Mouse (Mus musculus): Measurements from ENCODE around the gene Gnb1. TPM values are rescaled to one million over a fixed set of nuclear protein-coding genes. Genes with fewer than 3 reads are reported as not detected.

Gnb1 gene
- polyA plus RNA-seq, 1 experiment = 265 TPM

GRCm38 (mm10) chr4:155505671-155506295, 14.6 kb downstream of the Gnb1 start:
- peaks cover 100% of the 10 kb centered on the region for H3K79me2 ChIP-seq (ENCODE audit: control insufficient read depth, insufficient read depth)

GRCm38 (mm10) chr4:155508614-155509013, 17.5 kb downstream of the Gnb1 start:
- no peak for TF ChIP-seq MYOG (IDR thresholded peaks at IDR 0.05; ENCODE audit: control insufficient read depth in 1 of 3, insufficient read depth in 1 of 3, insufficient read length in 2 of 3, low read depth in 2 of 3)
- no peak for TF ChIP-seq TCF3 (IDR thresholded peaks at IDR 0.05; ENCODE audit: insufficient read length, low read depth)
- no peak for TF ChIP-seq USF1 (IDR thresholded peaks at IDR 0.05; ENCODE audit: low read depth)
- TF ChIP-seq MYOD1 (IDR thresholded peaks at IDR 0.05; ENCODE audit: control insufficient read depth in 1 of 3, insufficient read length in 2 of 3, low read depth in 2 of 3) = no peak
- no peak for TF ChIP-seq POLR2AphosphoS2 (IDR thresholded peaks at IDR 0.05; ENCODE audit: insufficient read length, low read depth)
- TF ChIP-seq TCF12 (IDR thresholded peaks at IDR 0.05; ENCODE audit: insufficient read depth, poor library complexity, severe bottlenecking) = no peak
- no peak for TF ChIP-seq MAX (IDR thresholded peaks at IDR 0.05; ENCODE audit: low read depth)
- TF ChIP-seq SRF (IDR thresholded peaks at IDR 0.05; ENCODE audit: control insufficient read depth, insufficient read length, low read depth) = no peak
- TF ChIP-seq POLR2A (IDR thresholded peaks at IDR 0.05; ENCODE audit: insufficient read length, low read depth) = no peak
- no peak for TF ChIP-seq E2F4 (IDR thresholded peaks at IDR 0.05; ENCODE audit: insufficient read depth)
- TF ChIP-seq CEBPB (IDR thresholded peaks at IDR 0.05; ENCODE audit: insufficient read depth, poor library complexity, severe bottlenecking) = no peak
- no peak for TF ChIP-seq REST (IDR thresholded peaks at IDR 0.05; ENCODE audit: insufficient read depth, insufficient read length)
- Histone ChIP-seq H3K27me3 (ENCODE audit: control insufficient read depth, insufficient read depth, insufficient read length) (no peaks in the 10 kb centered on the region), H3ac (ENCODE audit: control insufficient read depth, insufficient read length) (no peak overlapping the region)

More at GRCm38 (mm10) chr4:155505671-155506295, 14.6 kb downstream of the Gnb1 start:
- H3K27me3 ChIP-seq (ENCODE audit: control insufficient read depth, insufficient read depth, insufficient read length) = no peaks in the 10 kb centered on the region
- no peak overlapping the region for H3ac ChIP-seq (ENCODE audit: control insufficient read depth, insufficient read length)
- H3K4me3 ChIP-seq = no peak overlapping the region
- no peaks in the 10 kb centered on the region for H3K36me3 ChIP-seq (ENCODE audit: control insufficient read depth, insufficient read depth)
- no peak overlapping the region for H3K4me2 ChIP-seq (ENCODE audit: low read depth)
- TF ChIP-seq TCF3 (IDR thresholded peaks at IDR 0.05; ENCODE audit: insufficient read length, low read depth) (no peak), SRF (IDR thresholded peaks at IDR 0.05; ENCODE audit: control insufficient read depth, insufficient read length, low read depth) (no peak), MYOD1 (IDR thresholded peaks at IDR 0.05; ENCODE audit: control insufficient read depth in 1 of 3, insufficient read length in 2 of 3, low read depth in 2 of 3) (no peak), CEBPB (IDR thresholded peaks at IDR 0.05; ENCODE audit: insufficient read depth, poor library complexity, severe bottlenecking) (no peak), USF1 (IDR thresholded peaks at IDR 0.05; ENCODE audit: low read depth) (no peak), REST (IDR thresholded peaks at IDR 0.05; ENCODE audit: insufficient read depth, insufficient read length) (no peak), E2F4 (IDR thresholded peaks at IDR 0.05; ENCODE audit: insufficient read depth) (no peak), MAX (IDR thresholded peaks at IDR 0.05; ENCODE audit: low read depth) (no peak), POLR2A (IDR thresholded peaks at IDR 0.05; ENCODE audit: insufficient read length, low read depth) (no peak), MYOG (IDR thresholded peaks at IDR 0.05; ENCODE audit: control insufficient read depth in 1 of 3, insufficient read depth in 1 of 3, insufficient read length in 2 of 3, low read depth in 2 of 3) (no peak), TCF12 (IDR thresholded peaks at IDR 0.05; ENCODE audit: insufficient read depth, poor library complexity, severe bottlenecking) (no peak)

GRCm38 (mm10) chr4:155510981-155511380, 19.8 kb downstream of the Gnb1 start:
- H3K27me3 ChIP-seq (ENCODE audit: control insufficient read depth, insufficient read depth, insufficient read length) = no peaks in the 10 kb centered on the region
- TF ChIP-seq USF1 (IDR thresholded peaks at IDR 0.05; ENCODE audit: low read depth) (no peak), CEBPB (IDR thresholded peaks at IDR 0.05; ENCODE audit: insufficient read depth, poor library complexity, severe bottlenecking) (no peak), MYOG (IDR thresholded peaks at IDR 0.05; ENCODE audit: control insufficient read depth in 1 of 3, insufficient read depth in 1 of 3, insufficient read length in 2 of 3, low read depth in 2 of 3) (no peak), POLR2AphosphoS2 (IDR thresholded peaks at IDR 0.05; ENCODE audit: insufficient read length, low read depth) (no peak), TCF3 (IDR thresholded peaks at IDR 0.05; ENCODE audit: insufficient read length, low read depth) (no peak), REST (IDR thresholded peaks at IDR 0.05; ENCODE audit: insufficient read depth, insufficient read length) (no peak), POLR2A (IDR thresholded peaks at IDR 0.05; ENCODE audit: insufficient read length, low read depth) (no peak), MAX (IDR thresholded peaks at IDR 0.05; ENCODE audit: low read depth) (no peak), TCF12 (IDR thresholded peaks at IDR 0.05; ENCODE audit: insufficient read depth, poor library complexity, severe bottlenecking) (no peak), SRF (IDR thresholded peaks at IDR 0.05; ENCODE audit: control insufficient read depth, insufficient read length, low read depth) (no peak), MYOD1 (IDR thresholded peaks at IDR 0.05; ENCODE audit: control insufficient read depth in 1 of 3, insufficient read length in 2 of 3, low read depth in 2 of 3) (no peak), E2F4 (IDR thresholded peaks at IDR 0.05; ENCODE audit: insufficient read depth) (no peak)
- H3K4me3 ChIP-seq = no peak overlapping the region

More at GRCm38 (mm10) chr4:155508614-155509013, 17.5 kb downstream of the Gnb1 start:
- no peak overlapping the region for H3K4me3 ChIP-seq
- no peaks in the 10 kb centered on the region for H3K36me3 ChIP-seq (ENCODE audit: control insufficient read depth, insufficient read depth)
- H3K79me2 ChIP-seq (ENCODE audit: control insufficient read depth, insufficient read depth) = peaks cover 100% of the 10 kb centered on the region
- H3K4me2 ChIP-seq (ENCODE audit: low read depth) = no peak overlapping the region

GRCm38 (mm10) chr4:155514810-155515209, 23.6 kb downstream of the Gnb1 start:
- H3K4me2 ChIP-seq (ENCODE audit: low read depth) = no peak overlapping the region

More at GRCm38 (mm10) chr4:155510981-155511380, 19.8 kb downstream of the Gnb1 start:
- Histone ChIP-seq H3K36me3 (ENCODE audit: control insufficient read depth, insufficient read depth) (no peaks in the 10 kb centered on the region), H3ac (ENCODE audit: control insufficient read depth, insufficient read length) (no peak overlapping the region), H3K79me2 (ENCODE audit: control insufficient read depth, insufficient read depth) (peaks cover 100% of the 10 kb centered on the region), H3K4me2 (ENCODE audit: low read depth) (no peak overlapping the region)

More at GRCm38 (mm10) chr4:155514810-155515209, 23.6 kb downstream of the Gnb1 start:
- TF ChIP-seq TCF12 (IDR thresholded peaks at IDR 0.05; ENCODE audit: insufficient read depth, poor library complexity, severe bottlenecking) = no peak
- TF ChIP-seq MAX (IDR thresholded peaks at IDR 0.05; ENCODE audit: low read depth) = no peak
- TF ChIP-seq MYOD1 (IDR thresholded peaks at IDR 0.05; ENCODE audit: control insufficient read depth in 1 of 3, insufficient read length in 2 of 3, low read depth in 2 of 3) = no peak
- TF ChIP-seq POLR2AphosphoS2 (IDR thresholded peaks at IDR 0.05; ENCODE audit: insufficient read length, low read depth) = no peak
- TF ChIP-seq TCF3 (IDR thresholded peaks at IDR 0.05; ENCODE audit: insufficient read length, low read depth) = no peak
- no peak for TF ChIP-seq SRF (IDR thresholded peaks at IDR 0.05; ENCODE audit: control insufficient read depth, insufficient read length, low read depth)
- TF ChIP-seq USF1 (IDR thresholded peaks at IDR 0.05; ENCODE audit: low read depth) = no peak
- TF ChIP-seq MYOG (IDR thresholded peaks at IDR 0.05; ENCODE audit: control insufficient read depth in 1 of 3, insufficient read depth in 1 of 3, insufficient read length in 2 of 3, low read depth in 2 of 3) = no peak
- TF ChIP-seq CEBPB (IDR thresholded peaks at IDR 0.05; ENCODE audit: insufficient read depth, poor library complexity, severe bottlenecking) = no peak
- no peak for TF ChIP-seq POLR2A (IDR thresholded peaks at IDR 0.05; ENCODE audit: insufficient read length, low read depth)
- TF ChIP-seq REST (IDR thresholded peaks at IDR 0.05; ENCODE audit: insufficient read depth, insufficient read length) = no peak
- no peak for TF ChIP-seq E2F4 (IDR thresholded peaks at IDR 0.05; ENCODE audit: insufficient read depth)
- no peaks in the 10 kb centered on the region for H3K36me3 ChIP-seq (ENCODE audit: control insufficient read depth, insufficient read depth)
- H3K27me3 ChIP-seq (ENCODE audit: control insufficient read depth, insufficient read depth, insufficient read length) = no peaks in the 10 kb centered on the region
- no peak overlapping the region for H3K4me3 ChIP-seq
- H3ac ChIP-seq (ENCODE audit: control insufficient read depth, insufficient read length) = no peak overlapping the region
- H3K79me2 ChIP-seq (ENCODE audit: control insufficient read depth, insufficient read depth) = peaks cover 99% of the 10 kb centered on the region
